Mouse (Mus musculus): ENCODE measurements at regions not wholly inside any gene's neighbourhood (a gene's known extent, or its start where the extent isn't known, plus 50 kb on each side); places are given as distances from the start of the nearest gene placed in this dataset.

DNA sequence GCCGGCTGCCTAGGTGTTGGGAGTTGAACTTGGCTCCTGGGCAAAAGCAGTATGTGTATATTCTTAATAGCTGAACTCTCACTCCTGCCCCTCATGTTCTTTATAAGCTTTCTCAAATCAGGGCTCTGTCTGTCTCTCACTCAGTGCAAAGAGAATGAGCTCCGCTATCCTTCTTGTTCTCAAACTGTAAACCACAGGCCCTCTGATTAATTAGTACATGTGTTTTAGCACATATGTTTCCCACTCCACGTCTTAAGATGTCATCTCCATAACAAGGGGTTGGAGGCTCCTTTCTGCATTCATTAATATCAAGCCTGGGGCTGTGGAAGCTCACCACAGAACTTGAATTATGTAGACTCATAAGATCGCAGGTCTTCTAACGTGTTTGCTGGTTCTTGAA is 104.7 kb downstream of the Nsun3 start:
- DNase-seq: no peak
- H3K4me1 ChIP-seq (ENCODE audit: insufficient read depth): no peaks in the 10 kb centered on the region
- H3K27ac ChIP-seq (ENCODE audit: low read depth): no peak overlapping the region
- no peak overlapping the region for H3K4me2 ChIP-seq (ENCODE audit: low read depth, low read length)
- WGBS (ENCODE audit: insufficient replicate concordance): 77% methylated on average over 5 of the region's 5 CpGs
- no peaks in the 10 kb centered on the region for H3K27me3 ChIP-seq (ENCODE audit: insufficient read depth, low read length)
- H3K9ac ChIP-seq (replicated peaks): no peak overlapping the region
- H3K9me3 ChIP-seq (ENCODE audit: low read length): no peaks in the 10 kb centered on the region
- no peak overlapping the region for H3K4me3 ChIP-seq (ENCODE audit: low read depth, low read length)
- TF ChIP-seq CTCF (IDR thresholded peaks at IDR 0.05; ENCODE audit: low read depth) (no peak), EP300 (IDR thresholded peaks at IDR 0.05; ENCODE audit: low read depth) (no peak)
- no peak for ATAC-seq
- no peaks in the 10 kb centered on the region for H3K36me3 ChIP-seq (replicated peaks; ENCODE audit: insufficient read depth, low read length)

GRCm38 (mm10) chr16:62676815-62677214 is 109.8 kb downstream of the Nsun3 start:
- TF ChIP-seq EP300 (IDR thresholded peaks at IDR 0.05; ENCODE audit: low read depth) (no peak), CTCF (IDR thresholded peaks at IDR 0.05; ENCODE audit: low read depth) (no peak)
- no peak overlapping the region for H3K27ac ChIP-seq (ENCODE audit: low read depth)
- no peaks in the 10 kb centered on the region for H3K27me3 ChIP-seq (ENCODE audit: insufficient read depth, low read length)
- no peak overlapping the region for H3K9ac ChIP-seq (replicated peaks)
- ATAC-seq (no peak), DNase-seq (no peak)
- no peaks in the 10 kb centered on the region for H3K9me3 ChIP-seq (ENCODE audit: low read length)
- H3K4me3 ChIP-seq (ENCODE audit: low read depth, low read length): no peak overlapping the region
- no peak overlapping the region for H3K4me2 ChIP-seq (ENCODE audit: low read depth, low read length)
- no peaks in the 10 kb centered on the region for H3K36me3 ChIP-seq (replicated peaks; ENCODE audit: insufficient read depth, low read length)
- no peaks in the 10 kb centered on the region for H3K4me1 ChIP-seq (ENCODE audit: insufficient read depth)
- 75% methylated on average over 6 of the region's 6 CpGs for WGBS (ENCODE audit: insufficient replicate concordance)

GRCm38 (mm10) chr16:62657383-62657782 is 129.2 kb downstream of the Nsun3 start:
- no peak for DNase-seq

GRCm38 (mm10) chr16:62654436-62654835 is 132.2 kb downstream of the Nsun3 start:
- Histone ChIP-seq H3K36me3 (replicated peaks; ENCODE audit: insufficient read depth, low read length) (no peaks in the 10 kb centered on the region), H3K4me2 (ENCODE audit: low read depth, low read length) (no peak overlapping the region), H3K27ac (ENCODE audit: low read depth) (no peak overlapping the region), H3K9ac (replicated peaks) (no peak overlapping the region), H3K4me1 (ENCODE audit: insufficient read depth) (no peaks in the 10 kb centered on the region), H3K27me3 (ENCODE audit: insufficient read depth, low read length) (no peaks in the 10 kb centered on the region), H3K4me3 (ENCODE audit: low read depth, low read length) (no peak overlapping the region), H3K9me3 (ENCODE audit: low read length) (no peaks in the 10 kb centered on the region)
- TF ChIP-seq CTCF (IDR thresholded peaks at IDR 0.05; ENCODE audit: low read depth): no peak
- no peak for TF ChIP-seq EP300 (IDR thresholded peaks at IDR 0.05; ENCODE audit: low read depth)
- no peak for DNase-seq
- WGBS (ENCODE audit: insufficient replicate concordance): 71% methylated on average over 1 of the region's 1 CpGs
- ATAC-seq: no peak

More at GRCm38 (mm10) chr16:62657383-62657782, 129.2 kb downstream of the Nsun3 start:
- Histone ChIP-seq H3K4me1 (ENCODE audit: insufficient read depth) (no peaks in the 10 kb centered on the region), H3K9ac (replicated peaks) (no peak overlapping the region), H3K4me3 (ENCODE audit: low read depth, low read length) (no peak overlapping the region), H3K27me3 (ENCODE audit: insufficient read depth, low read length) (no peaks in the 10 kb centered on the region), H3K4me2 (ENCODE audit: low read depth, low read length) (no peak overlapping the region), H3K9me3 (ENCODE audit: low read length) (no peaks in the 10 kb centered on the region), H3K36me3 (replicated peaks; ENCODE audit: insufficient read depth, low read length) (no peaks in the 10 kb centered on the region), H3K27ac (ENCODE audit: low read depth) (no peak overlapping the region)
- ATAC-seq: no peak
- 77% methylated on average over 2 of the region's 2 CpGs for WGBS (ENCODE audit: insufficient replicate concordance)
- no peak for TF ChIP-seq EP300 (IDR thresholded peaks at IDR 0.05; ENCODE audit: low read depth)

GRCm38 (mm10) chr16:62653817-62654216 is 132.8 kb downstream of the Nsun3 start:
- Histone ChIP-seq H3K9me3 (ENCODE audit: low read length) (no peaks in the 10 kb centered on the region), H3K4me1 (ENCODE audit: insufficient read depth) (no peaks in the 10 kb centered on the region), H3K27me3 (ENCODE audit: insufficient read depth, low read length) (no peaks in the 10 kb centered on the region), H3K27ac (ENCODE audit: low read depth) (no peak overlapping the region), H3K4me3 (ENCODE audit: low read depth, low read length) (no peak overlapping the region), H3K36me3 (replicated peaks; ENCODE audit: insufficient read depth, low read length) (no peaks in the 10 kb centered on the region), H3K9ac (replicated peaks) (no peak overlapping the region), H3K4me2 (ENCODE audit: low read depth, low read length) (no peak overlapping the region)
- 47% methylated on average over 8 of the region's 8 CpGs for WGBS (ENCODE audit: insufficient replicate concordance)
- DNase-seq: no peak
- no peak for ATAC-seq
- TF ChIP-seq CTCF (IDR thresholded peaks at IDR 0.05; ENCODE audit: low read depth) (no peak), EP300 (IDR thresholded peaks at IDR 0.05; ENCODE audit: low read depth) (no peak)

DNA sequence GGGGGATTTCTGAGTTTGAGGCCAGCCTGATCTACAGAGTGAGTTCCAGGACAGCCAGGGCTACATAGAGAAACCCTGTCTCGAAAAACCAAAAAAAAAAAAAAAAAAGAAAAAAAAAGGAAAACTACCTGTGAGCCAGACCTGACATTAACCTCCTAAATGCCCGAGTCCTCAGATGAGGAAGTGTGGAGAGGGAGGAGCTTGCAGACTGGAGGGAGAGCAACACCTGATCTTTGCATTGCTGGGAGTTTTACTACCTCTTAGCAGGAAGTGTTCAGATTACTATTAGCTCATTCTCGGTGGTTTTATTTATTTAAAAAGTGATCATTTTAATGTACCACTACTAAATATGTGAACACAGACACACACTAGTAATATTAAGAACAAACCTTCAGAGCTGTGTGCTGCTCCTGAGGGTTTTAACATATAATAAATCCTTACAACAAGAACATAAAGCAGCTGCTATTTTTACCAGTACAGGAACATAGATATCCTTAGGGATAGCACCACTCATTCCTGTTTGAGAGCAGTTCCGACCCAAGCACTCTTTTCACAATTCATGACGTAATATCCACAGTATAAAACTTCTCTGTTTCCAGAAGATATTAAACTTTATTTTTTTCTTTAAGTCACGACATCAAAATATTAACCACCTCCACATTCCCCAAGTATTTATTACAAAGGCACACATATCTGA is 133.7 kb downstream of the Nsun3 start:
- no peak for ATAC-seq
- no peak overlapping the region for H3K4me2 ChIP-seq (ENCODE audit: low read depth, low read length)
- H3K4me1 ChIP-seq (ENCODE audit: insufficient read depth): no peaks in the 10 kb centered on the region
- H3K9me3 ChIP-seq (ENCODE audit: low read length): no peaks in the 10 kb centered on the region
- no peaks in the 10 kb centered on the region for H3K27me3 ChIP-seq (ENCODE audit: insufficient read depth, low read length)
- H3K9ac ChIP-seq (replicated peaks): no peak overlapping the region
- no peaks in the 10 kb centered on the region for H3K36me3 ChIP-seq (replicated peaks; ENCODE audit: insufficient read depth, low read length)
- DNase-seq: no peak
- WGBS (ENCODE audit: insufficient replicate concordance): 53% methylated on average over 6 of the region's 6 CpGs
- H3K4me3 ChIP-seq (ENCODE audit: low read depth, low read length): no peak overlapping the region
- no peak overlapping the region for H3K27ac ChIP-seq (ENCODE audit: low read depth)
- TF ChIP-seq CTCF (IDR thresholded peaks at IDR 0.05; ENCODE audit: low read depth): no peak
- TF ChIP-seq EP300 (IDR thresholded peaks at IDR 0.05; ENCODE audit: low read depth): no peak

Measured in liver, postnatal 0 days (tissue).